Mouse (Mus musculus): ENCODE measurements around the gene Ccn5.

Gene Ccn5

DNA sequence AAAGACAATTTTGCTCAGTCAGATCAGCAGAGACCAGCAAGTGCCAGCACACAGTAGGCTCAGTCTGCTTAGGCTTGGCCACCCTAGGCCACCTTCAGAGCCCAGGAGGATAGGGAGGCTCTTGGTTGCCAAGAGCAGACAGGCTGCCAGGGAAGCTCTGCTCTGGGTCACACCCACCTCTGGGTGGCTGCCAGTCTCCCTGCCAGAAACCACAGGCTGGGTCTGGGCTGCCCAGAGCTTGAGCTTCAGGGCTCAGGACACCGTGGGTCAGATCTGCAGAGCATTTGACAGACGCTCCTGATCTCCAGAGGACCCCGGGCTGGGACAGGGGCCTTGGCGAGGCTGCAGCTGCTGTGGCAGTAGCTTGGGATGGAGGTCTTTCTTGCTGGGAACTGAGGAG, at the start of gene Ccn5:
Gene Ccn5 (plus strand): TSS at position 255 of the 400 bp plus-strand sequence.
- DNase-seq, result peak; percentile 87 to 91

DNA sequence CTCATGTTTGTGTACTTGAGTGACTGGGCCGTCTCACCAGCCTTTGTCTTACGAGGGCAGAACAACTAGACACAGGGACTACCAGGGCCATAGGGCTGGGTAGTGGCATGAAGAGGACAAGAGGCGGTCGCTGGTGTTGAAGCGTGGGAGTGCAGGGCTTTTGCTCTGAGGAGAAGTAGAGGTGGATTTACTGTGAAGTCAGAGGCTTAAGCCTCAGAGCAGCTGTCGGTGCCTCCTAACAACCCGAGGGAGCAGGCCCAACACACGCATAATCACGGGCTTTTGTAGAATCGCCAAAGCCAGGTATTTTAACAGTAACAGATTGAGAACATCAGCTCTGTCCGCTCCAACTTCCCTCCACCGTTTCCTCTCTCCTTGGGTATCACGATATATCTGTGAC, 44.0 kb upstream of the Ccn5 start:
- DNase-seq, result no peak

GRCm38 (mm10) chr2:163777061-163777460, 43.6 kb upstream of the Ccn5 start:
- DNase-seq, result no peak

- no peak for DNase-seq
Measured at GRCm38 (mm10) chr2:163778896-163779295, 41.8 kb upstream of the Ccn5 start.

- no peak for DNase-seq
Measured at GRCm38 (mm10) chr2:163783368-163783767, 37.3 kb upstream of the Ccn5 start.

DNA sequence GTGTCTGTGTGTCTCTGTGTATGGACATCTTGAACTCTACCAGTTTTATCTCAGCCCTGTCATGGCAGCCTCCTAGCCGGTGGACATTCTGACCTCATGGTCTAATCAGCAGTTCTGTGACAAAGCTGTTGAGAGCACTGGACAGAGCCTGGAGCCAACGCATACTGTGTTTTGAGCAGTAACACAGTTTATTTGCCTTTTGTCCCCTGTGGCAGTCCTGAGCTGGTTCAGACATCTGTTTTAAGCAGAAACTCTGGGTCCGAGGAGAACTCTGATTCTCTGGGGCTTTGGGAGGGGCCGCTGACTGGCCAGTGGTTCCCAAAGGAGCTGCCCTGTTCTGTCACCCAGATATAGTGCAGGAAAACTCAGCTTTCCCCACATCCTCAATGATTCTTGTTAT, 36.8 kb upstream of the Ccn5 start:
- DNase-seq, result no peak

- DNase-seq, result no peak
Measured at GRCm38 (mm10) chr2:163787086-163787485, 33.6 kb upstream of the Ccn5 start.

DNA sequence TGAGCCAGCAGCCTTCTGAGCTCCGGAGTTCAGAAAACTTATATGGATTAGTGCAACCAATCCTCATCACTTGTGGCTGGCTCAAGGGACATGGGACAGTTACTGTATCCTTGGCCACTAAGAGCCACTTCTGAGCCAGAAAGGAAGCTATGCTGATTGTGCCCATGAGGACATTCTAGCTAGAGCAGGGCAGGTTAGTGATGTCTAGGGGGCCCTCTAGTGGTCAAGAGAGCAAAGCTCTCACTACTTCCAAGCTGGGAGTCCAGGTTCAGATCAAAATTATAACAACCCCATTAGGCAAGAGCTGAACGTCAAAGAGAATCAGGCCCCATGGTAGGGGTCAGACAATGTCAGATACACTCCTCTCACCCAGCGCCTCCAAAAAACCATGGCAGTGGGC, 33.0 kb upstream of the Ccn5 start:
- DNase-seq, result peak; percentile 33 to 58

DNA sequence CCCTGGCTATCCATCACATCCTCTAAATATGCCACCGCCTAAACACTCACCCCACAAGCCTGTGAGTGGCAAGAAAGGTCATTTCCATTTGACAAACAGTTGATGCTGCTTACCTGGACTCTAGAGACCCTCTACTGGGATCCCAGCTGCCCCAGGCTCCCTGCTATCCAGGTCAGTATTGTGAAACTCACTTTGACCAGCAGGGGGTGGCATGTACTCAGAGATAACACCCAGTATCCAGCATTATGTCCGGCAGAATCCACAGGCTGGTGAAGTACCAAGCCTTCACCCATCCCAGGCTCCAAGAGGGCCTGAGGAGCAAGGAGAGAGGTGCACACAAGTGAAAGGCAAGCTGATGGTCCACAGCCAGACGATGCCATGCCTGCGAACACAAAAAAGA, 32.2 kb upstream of the Ccn5 start:
- peak; percentile 71 to 77 for DNase-seq

- DNase-seq, result no peak
Measured at GRCm38 (mm10) chr2:163798411-163798810, 22.2 kb upstream of the Ccn5 start.

GRCm38 (mm10) chr2:163800832-163801231, 19.8 kb upstream of the Ccn5 start:
- DNase-seq, result no peak

- no peak for DNase-seq
Measured at GRCm38 (mm10) chr2:163801406-163801805, 19.3 kb upstream of the Ccn5 start.

GRCm38 (mm10) chr2:163803838-163804237, 16.8 kb upstream of the Ccn5 start:
- no peak for DNase-seq

GRCm38 (mm10) chr2:163809166-163809565, 11.5 kb upstream of the Ccn5 start:
- DNase-seq, result no peak

- DNase-seq, result no peak
Measured at GRCm38 (mm10) chr2:163809704-163810103, 11.0 kb upstream of the Ccn5 start.

- no peak for DNase-seq
Measured at GRCm38 (mm10) chr2:163813077-163813476, 7.6 kb upstream of the Ccn5 start.

DNA sequence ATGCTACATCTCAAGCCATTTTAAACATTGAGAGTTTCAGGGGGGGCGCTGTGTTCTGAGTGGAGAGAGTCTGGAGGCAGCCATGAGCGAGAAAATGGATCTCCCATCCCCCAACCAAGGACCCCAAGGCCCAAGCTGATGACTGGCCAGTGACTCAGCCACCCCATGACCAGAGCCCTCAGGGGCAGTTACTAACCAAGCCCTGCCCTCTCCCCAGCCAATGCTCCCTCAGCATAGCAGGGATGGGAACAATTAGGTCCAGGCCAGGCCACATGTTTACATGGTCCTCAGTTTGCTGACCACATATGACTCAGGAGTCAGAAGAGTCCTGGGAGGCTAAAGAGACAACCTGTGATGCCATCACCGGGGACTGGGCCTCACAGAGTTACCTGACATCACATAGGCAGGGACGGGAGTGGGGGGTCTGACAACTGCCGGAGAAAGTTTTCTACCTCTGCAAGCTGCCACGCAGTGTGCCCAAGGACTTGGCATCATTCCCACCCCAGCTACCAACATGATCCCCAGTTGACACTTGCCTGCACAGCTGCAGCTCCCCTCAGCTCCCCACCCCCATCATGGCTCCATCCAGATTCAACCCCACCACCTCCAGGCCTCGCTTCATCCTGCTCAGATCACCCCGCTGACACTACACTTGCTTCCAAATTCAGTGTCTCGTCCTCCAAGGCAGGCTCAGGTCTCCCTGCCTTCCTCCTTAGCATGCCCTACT, 5.8 kb upstream of the Ccn5 start:
- no peak for DNase-seq

DNA sequence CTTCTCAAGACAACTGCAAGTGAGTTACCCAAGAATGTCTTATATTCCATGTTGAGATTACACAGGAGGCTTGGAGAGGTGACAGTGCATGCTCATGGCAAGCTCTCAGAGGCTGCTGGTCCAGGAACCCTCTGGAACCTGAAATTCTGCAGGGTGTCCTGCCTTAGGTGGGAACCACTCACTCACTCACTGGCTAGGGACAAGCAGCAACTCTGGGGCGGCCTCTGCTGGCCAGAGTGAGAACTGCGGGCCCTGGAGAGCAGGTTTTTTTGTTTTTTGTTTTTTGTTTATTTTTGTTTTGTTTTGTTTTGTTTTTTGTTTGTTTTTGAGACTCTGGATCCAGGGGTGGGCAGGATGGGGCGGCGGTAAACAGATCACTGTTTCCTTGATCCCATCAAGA, 2.6 kb downstream of the Ccn5 start:
- peak; percentile 71 to 73 for DNase-seq

DNA sequence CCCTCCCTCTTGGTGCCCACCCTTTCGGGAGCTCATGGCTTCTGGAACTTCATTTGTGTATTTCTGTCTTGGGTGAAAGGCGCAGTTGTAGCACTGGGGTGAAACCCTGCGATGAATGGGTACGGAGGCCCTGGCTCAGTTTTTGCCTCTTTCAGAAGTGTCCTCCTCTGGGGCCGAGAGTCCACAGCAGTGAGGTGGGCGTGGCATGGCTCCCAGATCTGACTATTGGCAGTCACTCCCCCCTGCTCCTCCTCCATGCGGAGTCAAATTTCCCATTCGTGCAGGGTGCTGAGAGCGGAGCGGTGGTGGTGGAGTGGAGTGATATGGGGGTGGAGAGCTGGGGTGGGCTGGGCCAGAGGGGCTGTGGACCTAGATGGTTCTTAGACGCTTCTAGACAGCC, 3.1 kb downstream of the Ccn5 start:
- DNase-seq, result no peak

- DNase-seq, result no peak
Measured at GRCm38 (mm10) chr2:163825861-163826260, 5.2 kb downstream of the Ccn5 start.

DNA sequence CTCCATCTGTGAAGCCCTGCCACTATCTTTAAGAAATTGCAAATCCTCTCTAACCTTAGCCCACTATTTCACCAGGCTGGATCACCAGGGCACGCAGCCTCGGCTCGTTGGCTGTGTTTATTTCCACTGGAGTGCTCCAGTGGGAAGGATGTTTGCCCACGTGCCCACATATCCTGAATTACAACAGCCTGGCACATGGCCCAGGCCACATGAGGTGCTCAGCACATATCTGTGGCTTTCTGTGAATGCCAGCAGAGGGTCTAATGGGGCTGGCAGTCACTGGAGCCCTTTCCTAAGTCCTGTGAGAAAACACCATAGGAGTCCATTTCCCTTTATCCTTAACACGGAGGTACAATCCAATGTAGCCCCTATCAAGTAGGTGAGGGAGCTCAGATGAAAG, 5.8 kb downstream of the Ccn5 start:
- DNase-seq, result no peak

DNA sequence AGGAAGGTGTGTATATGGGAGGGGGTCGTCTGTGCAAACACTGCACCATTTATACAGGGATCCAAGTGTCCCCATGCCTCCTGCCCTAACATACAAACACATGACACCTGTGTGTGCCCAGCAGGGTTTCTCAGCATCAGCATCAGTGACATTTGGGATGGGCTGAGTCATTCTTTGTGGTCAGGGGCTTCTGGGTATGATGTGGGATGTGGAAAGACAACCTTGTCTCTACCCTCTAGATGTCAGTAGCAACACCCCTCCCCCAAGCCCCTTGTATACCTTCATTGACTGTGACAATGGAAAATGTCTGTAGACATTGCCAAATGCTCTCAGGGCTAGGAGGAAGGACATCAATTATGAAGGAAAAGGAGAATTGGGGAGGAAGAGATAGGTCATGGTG, 10.5 kb downstream of the Ccn5 start:
- DNase-seq, result no peak

- peak; percentile 84 to 86 for DNase-seq
Measured at GRCm38 (mm10) chr2:163838043-163838442, 17.4 kb downstream of the Ccn5 start.

DNA sequence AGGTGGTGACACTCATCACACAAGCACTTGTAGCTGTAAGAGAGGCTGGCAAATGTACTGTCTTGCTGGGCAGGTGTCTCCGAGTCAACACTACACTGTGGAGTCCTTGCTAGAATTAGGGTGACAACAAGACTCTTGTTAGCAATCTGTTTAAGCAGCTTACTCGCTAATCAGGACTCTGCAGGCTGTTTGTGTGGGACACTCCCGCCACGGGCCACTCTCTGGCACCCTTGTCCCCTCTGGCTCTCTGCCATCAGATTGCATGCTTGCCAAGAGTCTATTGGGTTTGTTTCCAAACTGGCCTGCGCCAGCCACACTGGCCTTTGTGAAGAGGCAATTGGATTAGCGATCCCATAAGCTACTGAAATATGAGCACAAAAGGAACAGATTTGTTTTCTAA, 18.9 kb downstream of the Ccn5 start:
- peak; percentile 83 to 85 for DNase-seq

DNA sequence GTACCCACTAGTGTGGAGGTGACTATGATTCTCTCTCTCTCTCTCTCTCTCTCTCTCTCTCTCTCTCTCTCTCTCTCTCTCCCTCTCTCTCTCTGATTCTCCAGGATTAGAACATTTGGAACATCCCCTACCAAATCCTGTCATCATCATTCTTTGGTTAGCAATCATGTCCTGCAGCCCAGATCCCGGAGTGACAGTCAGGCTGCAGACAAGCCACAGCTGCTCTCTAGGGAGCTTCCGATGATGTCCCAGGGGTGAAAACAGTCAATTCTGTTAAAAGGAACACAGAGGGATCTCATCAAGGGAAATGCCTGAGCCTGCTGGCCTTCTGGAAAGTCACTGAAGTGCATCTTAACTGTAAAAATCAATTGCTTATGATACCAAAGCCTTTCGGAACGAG, 21.4 kb downstream of the Ccn5 start:
- DNase-seq, result no peak
